Mouse (Mus musculus): ENCODE results near the gene Hist1h2ad. TPM values are rescaled to one million over a fixed set of nuclear protein-coding genes. Genes with fewer than 3 reads are reported as not detected.
"Not testable (repeated sequence)": the region's sequence is repeated elsewhere in the genome, so short reads cannot be mapped to it uniquely, and the experiment has no call there.

Gene Hist1h2ad
- 1.1 TPM in 1 of 2 replicates, not detected in the other for polyA plus RNA-seq (2014; fragmentation: Nextera tagmentation; extraction: Ambion mirVana)

DNA sequence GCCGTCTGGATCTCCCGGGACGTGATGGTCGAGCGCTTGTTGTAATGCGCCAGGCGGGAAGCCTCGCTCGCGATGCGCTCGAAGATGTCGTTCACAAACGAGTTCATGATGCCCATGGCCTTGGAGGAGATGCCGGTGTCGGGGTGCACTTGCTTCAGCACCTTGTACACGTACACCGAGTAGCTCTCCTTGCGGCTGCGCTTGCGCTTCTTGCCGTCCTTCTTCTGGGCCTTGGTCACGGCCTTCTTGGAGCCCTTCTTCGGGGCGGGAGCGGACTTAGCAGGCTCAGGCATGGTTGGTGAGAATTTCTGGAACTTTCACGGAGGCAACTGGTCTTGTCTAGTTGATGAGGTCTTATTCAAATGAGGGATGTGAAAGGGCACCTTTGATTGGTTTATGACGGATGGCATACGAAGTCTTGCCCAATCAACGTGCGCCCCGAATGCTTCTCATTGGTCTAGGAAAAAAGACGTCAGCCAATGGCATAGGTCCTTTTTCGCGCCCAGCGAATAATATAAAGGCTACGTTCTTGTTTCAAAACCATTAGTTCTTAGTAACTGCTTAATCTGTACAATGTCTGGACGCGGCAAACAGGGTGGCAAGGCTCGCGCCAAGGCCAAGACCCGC lies at the start of gene Hist1h2ad, which contains the start of gene Hist1h2bf:
TSS of gene Hist1h2ad (plus strand) at position 484 of the 627 bp plus-strand sequence.
TSS of gene Hist1h2bf (minus strand) at position 299 of the 627 bp plus-strand sequence.
- H3K4me2 ChIP-seq (ENCODE audit: low read depth, low read length), result peak within 1 kb of the TSS; percentile 73
- H3K36me3 ChIP-seq (ENCODE audit: control insufficient read depth, insufficient read depth, low read length); H3K9me3 ChIP-seq (ENCODE audit: control insufficient read depth, low read length); H3K27me3 ChIP-seq (ENCODE audit: control insufficient read depth, insufficient read depth, low read length): not testable (repeated sequence)
- WGBS, result 1% methylated on average over 22 of the region's 42 CpGs
- H3K27ac ChIP-seq (ENCODE audit: low read depth, low read length), result peak within 1 kb of the TSS; percentile 75; the same call in 1 of the 2 replicates
- H3K4me3 ChIP-seq (ENCODE audit: low read depth, low read length), result peak within 1 kb of the TSS; percentile 32
- H3K9ac ChIP-seq (replicated peaks; ENCODE audit: low read depth, low read length), result 0 out of 2 replicates have a peak within 1 kb of the TSS, but pooled peaks have one; percentile 12
- peak; percentile 93 for ATAC-seq (ENCODE audit: low read depth)
- peaks cover 38% of the 10 kb centered on the region for H3K4me1 ChIP-seq (ENCODE audit: control insufficient read depth, insufficient read depth, low read length)

DNA sequence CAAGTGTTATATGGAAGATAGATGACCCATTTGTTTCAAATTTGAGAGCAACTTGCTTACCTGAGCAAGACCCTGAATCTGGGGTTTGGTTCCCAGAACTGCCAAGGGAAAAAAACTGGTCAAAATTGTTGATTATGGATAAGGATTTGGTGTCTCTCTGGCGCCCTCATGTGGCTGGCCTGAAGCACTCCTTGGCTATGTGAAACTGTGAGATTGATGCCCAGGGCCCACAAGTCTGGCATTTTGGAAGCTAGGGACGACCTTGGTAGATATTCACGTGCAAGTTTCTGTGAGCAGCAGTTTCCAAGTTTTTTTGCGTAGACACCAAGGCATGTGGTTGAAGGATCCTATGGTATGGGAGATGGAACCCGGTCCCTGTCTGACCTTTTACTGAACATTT lies 49.5 kb upstream of the Hist1h2ad start:
- H3K4me3 ChIP-seq (ENCODE audit: low read depth, low read length), result no peak overlapping the region
- 0 out of 2 replicates have a peak overlapping the region, but pooled peaks have one; percentile 9 for H3K4me2 ChIP-seq (ENCODE audit: low read depth, low read length)
- H3K36me3 ChIP-seq (ENCODE audit: control insufficient read depth, insufficient read depth, low read length), result no peaks in the 10 kb centered on the region
- WGBS, result 17% methylated on average over 5 of the region's 5 CpGs
- H3K27me3 ChIP-seq (ENCODE audit: control insufficient read depth, insufficient read depth, low read length), result no peaks in the 10 kb centered on the region
- ATAC-seq (ENCODE audit: low read depth), result peak; percentile 32; the same call in 1 of the 2 replicates
- no peak overlapping the region for H3K9ac ChIP-seq (replicated peaks; ENCODE audit: low read depth, low read length)
- H3K9me3 ChIP-seq (ENCODE audit: control insufficient read depth, low read length), result no peaks in the 10 kb centered on the region
- H3K4me1 ChIP-seq (ENCODE audit: control insufficient read depth, insufficient read depth, low read length), result 0 out of 2 replicates have a peak, but pooled peaks cover 4% of the 10 kb centered on the region
- H3K27ac ChIP-seq (ENCODE audit: low read depth, low read length), result no peak overlapping the region

DNA sequence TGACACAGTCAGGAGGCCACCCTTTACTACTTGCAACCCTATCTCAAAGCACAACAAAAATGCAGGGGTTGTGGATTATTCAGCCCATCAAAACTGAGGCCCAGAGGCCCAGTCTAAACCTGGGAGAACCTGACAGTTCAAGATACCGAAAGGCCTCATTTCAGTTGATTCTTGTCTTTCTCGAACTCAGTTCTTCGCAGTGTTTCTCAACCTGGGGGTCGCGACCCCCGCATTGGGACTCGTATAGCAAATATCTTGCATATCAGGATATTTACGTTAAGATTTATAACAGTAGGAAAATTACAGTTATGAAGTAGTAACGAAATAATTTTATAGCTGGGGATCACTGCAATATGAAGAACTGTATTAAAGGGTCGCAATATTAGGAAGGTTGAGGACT lies 48.3 kb upstream of the Hist1h2ad start:
- Histone ChIP-seq H3K9me3 (ENCODE audit: control insufficient read depth, low read length) (no peaks in the 10 kb centered on the region), H3K4me2 (ENCODE audit: low read depth, low read length) (peak overlapping the region; percentile 48), H3K36me3 (ENCODE audit: control insufficient read depth, insufficient read depth, low read length) (no peaks in the 10 kb centered on the region), H3K4me3 (ENCODE audit: low read depth, low read length) (peak overlapping the region; percentile 39), H3K4me1 (ENCODE audit: control insufficient read depth, insufficient read depth, low read length) (0 out of 2 replicates have a peak, but pooled peaks cover 8% of the 10 kb centered on the region), H3K9ac (replicated peaks; ENCODE audit: low read depth, low read length) (no peak overlapping the region), H3K27ac (ENCODE audit: low read depth, low read length) (no peak overlapping the region), H3K27me3 (ENCODE audit: control insufficient read depth, insufficient read depth, low read length) (no peaks in the 10 kb centered on the region)
- ATAC-seq (ENCODE audit: low read depth), result no peak
- WGBS, result 3% methylated on average over 10 of the region's 10 CpGs

DNA sequence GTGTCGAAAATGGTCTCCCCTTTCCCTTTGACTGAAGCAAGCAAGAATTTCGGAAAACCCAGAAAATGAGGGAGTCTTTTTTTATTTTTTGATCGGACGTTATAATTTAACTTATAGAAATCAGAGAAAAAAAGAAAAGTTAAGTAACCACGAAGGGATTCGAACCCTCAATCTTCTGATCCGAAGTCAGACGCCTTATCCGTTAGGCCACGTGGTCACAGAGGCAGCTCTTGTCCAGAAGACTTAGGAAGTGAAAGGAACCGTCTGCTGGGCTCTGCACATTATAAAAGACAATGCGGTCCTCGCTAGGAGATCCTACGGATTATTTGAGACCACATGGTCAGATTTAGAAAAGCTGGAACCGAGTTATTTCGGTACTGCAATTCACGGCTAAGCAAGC lies 47.9 kb upstream of the Hist1h2ad start:
- Histone ChIP-seq H3K4me1 (ENCODE audit: control insufficient read depth, insufficient read depth, low read length) (0 out of 2 replicates have a peak, but pooled peaks cover 8% of the 10 kb centered on the region), H3K27ac (ENCODE audit: low read depth, low read length) (no peak overlapping the region; the same call in 1 of the 2 replicates), H3K36me3 (ENCODE audit: control insufficient read depth, insufficient read depth, low read length) (no peaks in the 10 kb centered on the region), H3K27me3 (ENCODE audit: control insufficient read depth, insufficient read depth, low read length) (no peaks in the 10 kb centered on the region), H3K9ac (replicated peaks; ENCODE audit: low read depth, low read length) (no peak overlapping the region; the same call in 1 of the 2 replicates), H3K4me2 (ENCODE audit: low read depth, low read length) (peak overlapping the region; percentile 48), H3K4me3 (ENCODE audit: low read depth, low read length) (peak overlapping the region; percentile 39), H3K9me3 (ENCODE audit: control insufficient read depth, low read length) (no peaks in the 10 kb centered on the region)
- 1% methylated on average over 17 of the region's 17 CpGs for WGBS
- ATAC-seq (ENCODE audit: low read depth), result peak; percentile 52; the same call in 1 of the 2 replicates

DNA sequence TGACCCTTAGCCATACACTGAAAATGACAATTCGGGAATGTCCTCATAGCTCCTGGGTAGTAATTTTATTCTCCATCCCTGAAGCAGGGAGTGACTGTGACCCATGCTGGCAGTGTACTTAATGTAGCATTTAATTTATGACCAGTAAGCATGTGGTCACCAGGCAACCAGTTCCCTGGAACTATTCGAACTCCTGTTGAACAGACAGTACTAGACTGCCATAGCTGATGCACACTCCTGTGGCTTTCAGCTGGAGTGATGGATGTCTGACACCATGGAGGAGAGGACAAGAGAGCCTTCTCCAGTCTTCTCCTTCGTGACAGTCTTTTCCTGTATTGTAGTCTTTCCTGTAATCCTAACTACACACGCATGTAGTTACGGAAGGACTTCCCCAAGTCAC lies 45.2 kb upstream of the Hist1h2ad start:
- Histone ChIP-seq H3K27me3 (ENCODE audit: control insufficient read depth, insufficient read depth, low read length) (no peaks in the 10 kb centered on the region), H3K9me3 (ENCODE audit: control insufficient read depth, low read length) (no peaks in the 10 kb centered on the region), H3K4me2 (ENCODE audit: low read depth, low read length) (no peak overlapping the region), H3K4me3 (ENCODE audit: low read depth, low read length) (no peak overlapping the region), H3K9ac (replicated peaks; ENCODE audit: low read depth, low read length) (no peak overlapping the region), H3K27ac (ENCODE audit: low read depth, low read length) (no peak overlapping the region), H3K36me3 (ENCODE audit: control insufficient read depth, insufficient read depth, low read length) (no peaks in the 10 kb centered on the region), H3K4me1 (ENCODE audit: control insufficient read depth, insufficient read depth, low read length) (peaks cover 24% of the 10 kb centered on the region)
- ATAC-seq (ENCODE audit: low read depth), result no peak
- WGBS, result 36% methylated on average over 5 of the region's 5 CpGs

DNA sequence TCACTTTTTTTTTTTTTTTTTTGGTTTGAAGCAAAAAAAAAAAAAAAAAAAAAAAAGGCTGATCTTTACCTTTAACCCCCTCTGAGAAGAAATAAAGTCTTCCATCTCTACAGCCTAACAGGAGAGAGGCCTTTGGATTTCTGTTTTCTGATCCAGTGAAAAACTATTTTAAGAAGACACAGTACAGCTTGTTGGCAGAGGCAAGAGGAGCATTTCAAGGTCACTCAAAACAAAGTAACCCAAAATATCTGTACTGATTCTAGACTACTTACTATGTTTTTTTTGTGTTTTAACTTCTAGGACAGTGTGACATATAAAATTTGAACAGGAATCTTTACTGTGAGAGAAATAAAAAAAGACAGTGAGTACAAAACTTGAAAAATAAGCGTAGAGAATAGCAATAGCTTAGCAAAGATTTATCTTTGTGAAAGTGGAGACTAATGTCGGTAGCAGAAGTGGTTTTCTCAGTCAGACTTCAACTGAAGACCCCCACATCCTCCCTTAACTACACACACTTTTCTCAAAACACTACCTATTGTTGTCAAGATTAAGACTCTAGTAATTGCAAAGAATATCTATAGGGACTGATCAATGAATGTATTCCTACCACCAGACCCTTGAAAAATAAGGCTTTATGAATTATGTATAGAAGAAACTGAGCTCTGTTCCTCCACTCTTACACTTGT lies 44.6 kb upstream of the Hist1h2ad start:
- WGBS, result 32% methylated on average over 2 of the region's 2 CpGs
- no peaks in the 10 kb centered on the region for H3K36me3 ChIP-seq (ENCODE audit: control insufficient read depth, insufficient read depth, low read length)
- no peaks in the 10 kb centered on the region for H3K27me3 ChIP-seq (ENCODE audit: control insufficient read depth, insufficient read depth, low read length)
- no peaks in the 10 kb centered on the region for H3K9me3 ChIP-seq (ENCODE audit: control insufficient read depth, low read length)
- H3K4me2 ChIP-seq (ENCODE audit: low read depth, low read length), result peak overlapping the region; percentile 70
- peaks cover 29% of the 10 kb centered on the region for H3K4me1 ChIP-seq (ENCODE audit: control insufficient read depth, insufficient read depth, low read length)
- peak overlapping the region; percentile 78; the same call in 1 of the 2 replicates for H3K9ac ChIP-seq (replicated peaks; ENCODE audit: low read depth, low read length)
- no peak overlapping the region for H3K27ac ChIP-seq (ENCODE audit: low read depth, low read length)
- H3K4me3 ChIP-seq (ENCODE audit: low read depth, low read length), result peak overlapping the region; percentile 42
- no peak for ATAC-seq (ENCODE audit: low read depth)

DNA sequence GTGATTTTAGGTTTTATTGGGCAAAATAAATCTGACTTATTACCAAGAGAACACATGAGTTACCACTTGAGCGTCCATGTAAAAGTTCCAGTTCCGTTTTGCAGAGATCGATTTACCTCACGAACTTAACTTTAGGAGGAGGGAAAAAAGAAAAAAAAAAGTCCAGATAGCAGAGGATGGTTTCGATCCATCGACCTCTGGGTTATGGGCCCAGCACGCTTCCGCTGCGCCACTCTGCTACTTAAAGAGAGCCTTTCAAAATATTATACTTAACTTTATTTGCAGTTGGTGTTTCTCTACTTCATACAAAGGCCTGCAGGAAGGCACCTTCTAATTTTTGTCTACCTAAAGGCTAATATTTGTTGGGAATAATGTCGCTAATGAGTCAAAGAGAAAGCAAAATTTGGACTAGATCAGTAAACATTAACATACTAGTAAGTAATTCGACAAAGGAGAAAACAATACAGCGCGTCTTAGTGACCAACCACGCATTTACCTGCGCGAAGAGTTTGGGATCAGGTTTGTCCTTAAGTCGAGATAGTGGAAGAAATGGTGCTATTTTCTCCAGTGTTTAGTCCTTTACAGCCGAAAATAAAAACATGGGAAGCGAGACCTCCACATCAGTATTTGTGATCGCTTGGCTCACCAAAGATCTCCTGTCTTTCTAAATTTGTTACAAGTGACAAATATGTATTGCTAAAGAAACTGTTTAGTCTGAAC lies 43.8 kb upstream of the Hist1h2ad start:
- peak overlapping the region; percentile 78 for H3K9ac ChIP-seq (replicated peaks; ENCODE audit: low read depth, low read length)
- peaks cover 31% of the 10 kb centered on the region for H3K4me1 ChIP-seq (ENCODE audit: control insufficient read depth, insufficient read depth, low read length)
- H3K4me3 ChIP-seq (ENCODE audit: low read depth, low read length), result peak overlapping the region; percentile 42
- peak; percentile 22; the same call in 1 of the 2 replicates for ATAC-seq (ENCODE audit: low read depth)
- H3K36me3 ChIP-seq (ENCODE audit: control insufficient read depth, insufficient read depth, low read length), result no peaks in the 10 kb centered on the region
- no peaks in the 10 kb centered on the region for H3K9me3 ChIP-seq (ENCODE audit: control insufficient read depth, low read length)
- H3K27ac ChIP-seq (ENCODE audit: low read depth, low read length), result peak overlapping the region; percentile 96
- H3K4me2 ChIP-seq (ENCODE audit: low read depth, low read length), result peak overlapping the region; percentile 70
- no peaks in the 10 kb centered on the region for H3K27me3 ChIP-seq (ENCODE audit: control insufficient read depth, insufficient read depth, low read length)
- WGBS, result under 1% methylated on average over 20 of the region's 20 CpGs

DNA sequence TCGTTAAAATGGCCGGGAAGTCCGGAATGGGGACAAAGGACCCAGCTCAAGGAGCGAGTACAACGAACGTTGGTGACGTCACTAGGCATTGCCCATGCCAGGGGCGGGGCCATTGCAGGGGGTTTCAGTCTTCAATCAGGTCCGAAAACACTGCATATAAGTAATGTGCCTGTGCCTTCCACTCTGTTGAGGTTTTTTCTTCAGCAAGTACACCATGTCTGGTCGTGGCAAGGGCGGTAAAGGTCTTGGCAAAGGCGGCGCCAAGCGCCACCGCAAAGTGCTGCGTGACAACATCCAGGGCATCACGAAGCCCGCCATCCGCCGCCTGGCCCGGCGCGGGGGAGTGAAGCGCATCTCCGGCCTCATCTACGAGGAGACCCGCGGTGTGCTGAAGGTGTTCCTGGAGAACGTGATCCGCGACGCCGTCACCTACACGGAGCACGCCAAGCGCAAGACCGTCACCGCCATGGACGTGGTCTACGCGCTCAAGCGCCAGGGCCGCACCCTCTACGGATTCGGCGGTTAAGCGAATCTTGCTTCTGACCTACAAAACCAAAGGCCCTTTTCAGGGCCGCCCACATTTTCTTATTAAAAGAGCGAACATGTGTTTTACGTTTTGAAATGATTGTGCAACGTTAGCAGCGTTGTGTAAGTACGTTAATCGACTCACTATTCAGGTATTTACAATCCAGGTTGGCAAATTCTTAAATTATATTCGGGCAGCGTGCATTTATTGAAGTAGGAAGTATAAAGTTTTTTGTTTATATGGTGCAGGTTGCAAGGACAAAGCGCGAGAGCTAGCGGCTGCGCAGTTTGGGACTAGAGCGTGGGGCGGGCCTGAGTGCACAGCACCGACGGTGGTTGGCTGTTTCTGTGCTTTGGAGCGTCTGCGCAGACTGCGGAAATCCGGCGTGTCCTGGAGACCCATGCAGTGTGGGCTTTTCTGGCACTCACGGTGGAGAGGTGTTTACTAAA lies 43.0 kb upstream of the Hist1h2ad start, which contains the start of gene Hist1h4h:
TSS of gene Hist1h4h (plus strand) at position 150 of the 975 bp plus-strand sequence.
- peaks cover 35% of the 10 kb centered on the region for H3K4me1 ChIP-seq (ENCODE audit: control insufficient read depth, insufficient read depth, low read length)

More for the DNA sequence above, 43.0 kb upstream of the Hist1h2ad start, which contains the start of gene Hist1h4h:
- no peaks in the 10 kb centered on the region for H3K36me3 ChIP-seq (ENCODE audit: control insufficient read depth, insufficient read depth, low read length)
- peak within 1 kb of the TSS; percentile 78 for H3K9ac ChIP-seq (replicated peaks; ENCODE audit: low read depth, low read length)
- ATAC-seq (ENCODE audit: low read depth), result peak; percentile 89
- no peaks in the 10 kb centered on the region for H3K9me3 ChIP-seq (ENCODE audit: control insufficient read depth, low read length)
- under 1% methylated on average over 58 of the region's 70 CpGs for WGBS
- H3K27ac ChIP-seq (ENCODE audit: low read depth, low read length), result peak within 1 kb of the TSS; percentile 96
- peak within 1 kb of the TSS; percentile 42 for H3K4me3 ChIP-seq (ENCODE audit: low read depth, low read length)
- H3K27me3 ChIP-seq (ENCODE audit: control insufficient read depth, insufficient read depth, low read length), result no peaks in the 10 kb centered on the region
- H3K4me2 ChIP-seq (ENCODE audit: low read depth, low read length), result peak within 1 kb of the TSS; percentile 70
